Comparison of ENCODE assay signal across 11 mouse cellular contexts in genomic region chr17:25264453-25264852, GRCm38 (mm10). TPM values are rescaled to one million over a fixed set of nuclear protein-coding genes. Genes with fewer than 3 reads are reported as not detected.
DNase-seq lines count a peak whose midpoint lies in the region; ATAC-seq and TF ChIP-seq lines count a peak whose summit lies in the region.
"Had no signal": no experiment of that assay in that cellular context is flagged by ENCODE, and none has a peak within 500 bp of the region (broad histone marks: within the 10 kb centered on the region; RNA-seq: fewer than 3 reads in every experiment).

No protein-coding gene starts in this region.

- WGBS in midbrain, postnatal 0 days, result 63% methylated on average over 3 of the region's 3 CpGs
- 82% methylated on average over 3 of the region's 3 CpGs for WGBS in midbrain, embryonic 10.5 days
- WGBS in liver, postnatal 0 days (ENCODE audit: insufficient replicate concordance), result 67% methylated on average over 3 of the region's 3 CpGs
- WGBS in forebrain, embryonic 13.5 days, result 67% methylated on average over 3 of the region's 3 CpGs
- 67% methylated on average over 3 of the region's 3 CpGs for WGBS in midbrain, embryonic 13.5 days

- H3K27ac ChIP-seq in midbrain, postnatal 0 days (ENCODE audit: low read depth, low read length), result no peak overlapping the region
- H3K27ac ChIP-seq in midbrain, embryonic 10.5 days (replicated peaks), result no peak overlapping the region
- no peak overlapping the region for H3K27ac ChIP-seq in liver, postnatal 0 days (ENCODE audit: low read depth)
- H3K27ac ChIP-seq in forebrain, embryonic 13.5 days, result no peak overlapping the region
- H3K27ac ChIP-seq in midbrain, embryonic 13.5 days, result no peak overlapping the region
- H3K27ac ChIP-seq: hindbrain, embryonic 15.5 days; liver, embryonic 15.5 days had no signal

- H3K9me3 ChIP-seq in midbrain, postnatal 0 days (ENCODE audit: low read length), result no peaks in the 10 kb centered on the region
- H3K9me3 ChIP-seq in midbrain, embryonic 10.5 days (replicated peaks), result no peaks in the 10 kb centered on the region
- H3K9me3 ChIP-seq in liver, postnatal 0 days (ENCODE audit: low read length), result no peaks in the 10 kb centered on the region
- no peaks in the 10 kb centered on the region for H3K9me3 ChIP-seq in forebrain, embryonic 13.5 days (replicated peaks)
- no peaks in the 10 kb centered on the region for H3K9me3 ChIP-seq in midbrain, embryonic 13.5 days
- H3K9me3 ChIP-seq: hindbrain, embryonic 15.5 days; liver, embryonic 15.5 days had no signal

- no peak for TF ChIP-seq EP300 in liver, postnatal 0 days (IDR thresholded peaks at IDR 0.05; ENCODE audit: low read depth)

- H3K4me2 ChIP-seq in midbrain, postnatal 0 days (ENCODE audit: low read depth, low read length, poor library complexity, severe bottlenecking), result no peak overlapping the region
- H3K4me2 ChIP-seq in liver, postnatal 0 days (ENCODE audit: low read depth, low read length), result no peak overlapping the region
- H3K4me2 ChIP-seq in forebrain, embryonic 13.5 days, result no peak overlapping the region
- H3K4me2 ChIP-seq in midbrain, embryonic 13.5 days (replicated peaks), result no peak overlapping the region
- H3K4me2 ChIP-seq: hindbrain, embryonic 15.5 days; liver, embryonic 15.5 days had no signal

- H3K9ac ChIP-seq in midbrain, postnatal 0 days (replicated peaks; ENCODE audit: low read length, poor library complexity, severe bottlenecking), result no peak overlapping the region
- no peak overlapping the region for H3K9ac ChIP-seq in liver, postnatal 0 days (replicated peaks)
- no peak overlapping the region for H3K9ac ChIP-seq in forebrain, embryonic 13.5 days
- no peak overlapping the region for H3K9ac ChIP-seq in midbrain, embryonic 13.5 days (replicated peaks)
- H3K9ac ChIP-seq: hindbrain, embryonic 15.5 days; liver, embryonic 15.5 days had no signal

- H3K27me3 ChIP-seq in midbrain, postnatal 0 days (ENCODE audit: insufficient read depth, low read length), result no peaks in the 10 kb centered on the region
- H3K27me3 ChIP-seq in midbrain, embryonic 10.5 days (ENCODE audit: low read depth, poor library complexity, severe bottlenecking), result no peaks in the 10 kb centered on the region
- H3K27me3 ChIP-seq in liver, postnatal 0 days (ENCODE audit: insufficient read depth, low read length), result no peaks in the 10 kb centered on the region
- no peaks in the 10 kb centered on the region for H3K27me3 ChIP-seq in forebrain, embryonic 13.5 days
- H3K27me3 ChIP-seq in midbrain, embryonic 13.5 days, result no peaks in the 10 kb centered on the region
- H3K27me3 ChIP-seq: hindbrain, embryonic 15.5 days; liver, embryonic 15.5 days had no signal

- peak; percentile 69; the same call in 1 of the 2 replicates for ATAC-seq in frontal cortex, adult (ENCODE audit: low TSS enrichment)
- ATAC-seq in midbrain, postnatal 0 days (ENCODE audit: low FRiP score), result no peak
- peak; percentile 38; the same call in 1 of the 2 replicates for ATAC-seq in liver, postnatal 0 days
- ATAC-seq in forebrain, embryonic 13.5 days, result no peak
- no peak for ATAC-seq in midbrain, embryonic 13.5 days

- no peak for DNase-seq in frontal cortex, postnatal 25 days (ENCODE audit: low spot score in 2 of 2)
- no peak for DNase-seq in midbrain, postnatal 0 days (ENCODE audit: low spot score)
- DNase-seq in midbrain, embryonic 10.5 days (ENCODE audit: low spot score), result no peak
- peak; percentile 36 for DNase-seq in gastrocnemius, postnatal 10 days
- DNase-seq in liver, postnatal 0 days, result no peak

- H3K4me3 ChIP-seq in midbrain, postnatal 0 days (ENCODE audit: low read depth, low read length), result no peak overlapping the region
- no peak overlapping the region for H3K4me3 ChIP-seq in midbrain, embryonic 10.5 days
- no peak overlapping the region for H3K4me3 ChIP-seq in liver, postnatal 0 days (ENCODE audit: low read depth, low read length)
- H3K4me3 ChIP-seq in forebrain, embryonic 13.5 days, result no peak overlapping the region
- H3K4me3 ChIP-seq in midbrain, embryonic 13.5 days (replicated peaks), result no peak overlapping the region
- H3K4me3 ChIP-seq: hindbrain, embryonic 15.5 days; liver, embryonic 15.5 days had no signal

- peak; percentile 62 for TF ChIP-seq CTCF in midbrain, postnatal 0 days (IDR thresholded peaks at IDR 0.05)
- peak; percentile 45 for TF ChIP-seq CTCF in liver, postnatal 0 days (IDR thresholded peaks at IDR 0.05; ENCODE audit: low read depth)

- H3K4me1 ChIP-seq in midbrain, postnatal 0 days (ENCODE audit: insufficient read depth, low read length), result no peaks in the 10 kb centered on the region
- H3K4me1 ChIP-seq in midbrain, embryonic 10.5 days, result peaks cover 6% of the 10 kb centered on the region
- peaks cover 1% of the 10 kb centered on the region; the same call in 1 of the 2 replicates for H3K4me1 ChIP-seq in liver, postnatal 0 days (ENCODE audit: insufficient read depth)
- peaks cover under 1% of the 10 kb centered on the region; the same call in 1 of the 2 replicates for H3K4me1 ChIP-seq in forebrain, embryonic 13.5 days
- peaks cover 7% of the 10 kb centered on the region for H3K4me1 ChIP-seq in midbrain, embryonic 13.5 days (replicated peaks)
- H3K4me1 ChIP-seq: hindbrain, embryonic 15.5 days had no signal

- H3K36me3 ChIP-seq in midbrain, postnatal 0 days (ENCODE audit: insufficient read depth, low read length), result peaks cover 61% of the 10 kb centered on the region
- peaks cover 86% of the 10 kb centered on the region for H3K36me3 ChIP-seq in midbrain, embryonic 10.5 days
- peaks cover 76% of the 10 kb centered on the region for H3K36me3 ChIP-seq in liver, postnatal 0 days (replicated peaks; ENCODE audit: insufficient read depth, low read length)
- peaks cover 82% of the 10 kb centered on the region for H3K36me3 ChIP-seq in forebrain, embryonic 13.5 days (ENCODE audit: poor library complexity, severe bottlenecking)
- H3K36me3 ChIP-seq in midbrain, embryonic 13.5 days, result peaks cover 82% of the 10 kb centered on the region

RNA-seq across cellular contexts. Expression of gene Baiap3, which starts 8.3 kb away (rescaled TPM):
- total RNA-seq in midbrain, postnatal 0 days (2014; rRNA removed), result 94.2 and 98.4 TPM in 2 replicates
- 48.4 and 49.9 TPM in 2 replicates for polyA plus RNA-seq in midbrain, postnatal 0 days (2015; fragmentation: Nextera tagmentation; extraction: Ambion mirVana)
- 2.3 and 2.4 TPM in 2 replicates for polyA plus RNA-seq in midbrain, embryonic 10.5 days (2016; fragmentation: Nextera tagmentation; extraction: Ambion mirVana)
- total RNA-seq in gastrocnemius, postnatal 10 days (2021), result under 1 TPM; 0.26 to 0.59 TPM
- polyA plus RNA-seq in liver, postnatal 0 days (2015; fragmentation: Nextera tagmentation; extraction: Ambion mirVana), result 0.54 and 0.58 TPM in 2 replicates
- 3.6 and 5.2 TPM in 2 replicates for polyA plus RNA-seq in forebrain, embryonic 13.5 days (2015; fragmentation: Nextera tagmentation; extraction: Ambion mirVana)
- polyA plus RNA-seq in midbrain, embryonic 13.5 days (2015; fragmentation: Nextera tagmentation; extraction: Ambion mirVana), result 8.7 and 9.2 TPM in 2 replicates

RNA-seq across cellular contexts. Expression of gene Ube2i, which starts 10.0 kb away (rescaled TPM):
- 444 and 524 TPM in 2 replicates for total RNA-seq in midbrain, postnatal 0 days (2014; rRNA removed)
- polyA plus RNA-seq in midbrain, postnatal 0 days (2015; fragmentation: Nextera tagmentation; extraction: Ambion mirVana), result 401 and 432 TPM in 2 replicates
- 879 and 915 TPM in 2 replicates for polyA plus RNA-seq in midbrain, embryonic 10.5 days (2016; fragmentation: Nextera tagmentation; extraction: Ambion mirVana)
- total RNA-seq in gastrocnemius, postnatal 10 days (2021), result 100 to 1,000 TPM; 113 to 136 TPM
- 155 and 164 TPM in 2 replicates for polyA plus RNA-seq in liver, postnatal 0 days (2015; fragmentation: Nextera tagmentation; extraction: Ambion mirVana)
- polyA plus RNA-seq in forebrain, embryonic 13.5 days (2015; fragmentation: Nextera tagmentation; extraction: Ambion mirVana), result 755 and 766 TPM in 2 replicates
- 672 and 679 TPM in 2 replicates for polyA plus RNA-seq in midbrain, embryonic 13.5 days (2015; fragmentation: Nextera tagmentation; extraction: Ambion mirVana)

RNA-seq across cellular contexts. Expression of gene Tsr3, which starts 24.5 kb away (rescaled TPM):
- 39.6 and 40.1 TPM in 2 replicates for total RNA-seq in midbrain, postnatal 0 days (2014; rRNA removed)
- polyA plus RNA-seq in midbrain, postnatal 0 days (2015; fragmentation: Nextera tagmentation; extraction: Ambion mirVana), result 74.2 and 76.2 TPM in 2 replicates
- polyA plus RNA-seq in midbrain, embryonic 10.5 days (2016; fragmentation: Nextera tagmentation; extraction: Ambion mirVana), result 74.6 and 80.4 TPM in 2 replicates
- 10 to 100 TPM; 21.0 to 21.3 TPM for total RNA-seq in gastrocnemius, postnatal 10 days (2021)
- 19.1 and 19.7 TPM in 2 replicates for polyA plus RNA-seq in liver, postnatal 0 days (2015; fragmentation: Nextera tagmentation; extraction: Ambion mirVana)
- 63.3 and 64.3 TPM in 2 replicates for polyA plus RNA-seq in forebrain, embryonic 13.5 days (2015; fragmentation: Nextera tagmentation; extraction: Ambion mirVana)
- 61.1 and 63.1 TPM in 2 replicates for polyA plus RNA-seq in midbrain, embryonic 13.5 days (2015; fragmentation: Nextera tagmentation; extraction: Ambion mirVana)

RNA-seq across cellular contexts. Expression of gene Gnptg, which starts 24.5 kb away (rescaled TPM):
- total RNA-seq in midbrain, postnatal 0 days (2014; rRNA removed), result 97.2 and 104 TPM in 2 replicates
- 127 and 134 TPM in 2 replicates for polyA plus RNA-seq in midbrain, postnatal 0 days (2015; fragmentation: Nextera tagmentation; extraction: Ambion mirVana)
- 67.0 and 75.3 TPM in 2 replicates for polyA plus RNA-seq in midbrain, embryonic 10.5 days (2016; fragmentation: Nextera tagmentation; extraction: Ambion mirVana)
- total RNA-seq in gastrocnemius, postnatal 10 days (2021), result 10 to 100 TPM; 13.1 to 13.5 TPM
- polyA plus RNA-seq in liver, postnatal 0 days (2015; fragmentation: Nextera tagmentation; extraction: Ambion mirVana), result 21.2 and 22.8 TPM in 2 replicates
- 71.9 and 74.8 TPM in 2 replicates for polyA plus RNA-seq in forebrain, embryonic 13.5 days (2015; fragmentation: Nextera tagmentation; extraction: Ambion mirVana)
- 86.0 and 90.4 TPM in 2 replicates for polyA plus RNA-seq in midbrain, embryonic 13.5 days (2015; fragmentation: Nextera tagmentation; extraction: Ambion mirVana)

RNA-seq across cellular contexts. Expression of gene Prss34, which starts 33.7 kb away (rescaled TPM):
- not detected in 2 replicates for total RNA-seq in midbrain, postnatal 0 days (2014; rRNA removed)
- polyA plus RNA-seq in midbrain, postnatal 0 days (2015; fragmentation: Nextera tagmentation; extraction: Ambion mirVana), result not detected in 2 replicates
- not detected in 2 replicates for polyA plus RNA-seq in midbrain, embryonic 10.5 days (2016; fragmentation: Nextera tagmentation; extraction: Ambion mirVana)
- 1 to 10 TPM; 5.0 to 5.2 TPM for total RNA-seq in gastrocnemius, postnatal 10 days (2021)
- polyA plus RNA-seq in liver, postnatal 0 days (2015; fragmentation: Nextera tagmentation; extraction: Ambion mirVana), result 11.1 and 15.4 TPM in 2 replicates
- polyA plus RNA-seq in forebrain, embryonic 13.5 days (2015; fragmentation: Nextera tagmentation; extraction: Ambion mirVana), result not detected in 2 replicates
- polyA plus RNA-seq in midbrain, embryonic 13.5 days (2015; fragmentation: Nextera tagmentation; extraction: Ambion mirVana), result not detected in 2 replicates
- total RNA-seq: ES-E14 had no signal
- polyA plus RNA-seq: hindbrain, embryonic 15.5 days had no signal

Comparison
In these comparisons a context has a peak if more than half of its experiments do, and no peak if none do; other contexts are left out.
1. ATAC-seq: peak in frontal cortex, adult (single experiment) and liver, postnatal 0 days (single experiment); none in midbrain, postnatal 0 days (single experiment), forebrain, embryonic 13.5 days (single experiment) and midbrain, embryonic 13.5 days (single experiment).